Comparison of ENCODE assay signal across 26 mouse cellular contexts in the genomic region with DNA sequence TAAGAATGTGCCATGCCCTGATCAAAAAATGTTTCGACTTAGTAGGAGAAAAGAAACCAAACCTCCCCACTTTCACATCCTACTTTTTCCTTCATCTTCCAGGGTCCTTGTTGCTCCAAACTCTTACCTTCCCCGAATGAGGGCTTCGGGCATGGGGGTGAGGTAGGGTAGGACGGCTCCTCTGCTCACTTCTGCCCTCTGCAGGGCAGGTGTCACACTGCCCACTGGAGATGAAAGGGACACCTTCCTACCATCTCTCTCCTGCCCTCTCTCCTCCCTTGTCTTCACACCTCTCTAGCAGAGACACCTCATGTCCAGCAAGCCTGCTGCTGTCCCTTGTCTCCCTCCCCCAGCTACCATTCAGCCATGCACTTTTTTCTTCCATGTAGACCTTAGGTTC. TPM values are rescaled to one million over a fixed set of nuclear protein-coding genes. Genes with fewer than 3 reads are reported as not detected.
DNase-seq lines count a peak whose midpoint lies in the region; ATAC-seq and TF ChIP-seq lines count a peak whose summit lies in the region.
"Had no signal": no experiment of that assay in that cellular context is flagged by ENCODE, and none has a peak within 500 bp of the region (broad histone marks: within the 10 kb centered on the region; RNA-seq: fewer than 3 reads in every experiment).

No protein-coding gene starts in this region.

- no peak for TF ChIP-seq POLR2A in testis, adult 2 months (IDR thresholded peaks at IDR 0.05; ENCODE audit: control insufficient read depth, low read depth, low read length)

- no peaks in the 10 kb centered on the region for H3K27me3 ChIP-seq in testis, adult 2 months (ENCODE audit: control insufficient read depth, insufficient read depth, low read length)
- H3K27me3 ChIP-seq: midbrain, embryonic 15.5 days; Patski had no signal

- no peaks in the 10 kb centered on the region for H3K36me3 ChIP-seq in testis, adult 2 months (ENCODE audit: control insufficient read depth, insufficient read depth, low read length)
- H3K36me3 ChIP-seq: limb, embryonic 13.5 days; midbrain, embryonic 15.5 days had no signal

- no peak overlapping the region for H3K4me3 ChIP-seq in testis, adult 2 months (ENCODE audit: control insufficient read depth, low read depth, low read length)
- H3K4me3 ChIP-seq: limb, embryonic 13.5 days; megakaryocyte, embryonic 14.5 days; midbrain, embryonic 15.5 days; myocyte had no signal

- no peaks in the 10 kb centered on the region for H3K4me1 ChIP-seq in testis, adult 2 months (ENCODE audit: control insufficient read depth, insufficient read depth, low read length)
- H3K4me1 ChIP-seq: limb, embryonic 13.5 days; midbrain, embryonic 15.5 days had no signal

- TF ChIP-seq CTCF in testis, adult 2 months (IDR thresholded peaks at IDR 0.05; ENCODE audit: control insufficient read depth, insufficient read depth, insufficient replicate concordance, low read depth, low read length), result peak; percentile 51; the same call in 1 of the 2 replicates

- DNase-seq in CD4-positive, CD25-positive, alpha-beta regulatory T cell, adult 2 months (ENCODE audit: low read depth, low spot score), result peak; percentile 57
- DNase-seq in testis, postnatal 14 days (ENCODE audit: low spot score), result no peak
- peak; percentile 61 for DNase-seq in induced T-regulatory cell, adult 2 months (ENCODE audit: low read depth)
- DNase-seq in thymus, postnatal 4 days, result peak; percentile 58
- no peak for DNase-seq in cerebellum, adult 9-11 months
- DNase-seq: adrenal gland, postnatal 25 days; cerebellum, adult 11-12 months; cerebellum, postnatal 25 days; gastrocnemius, postnatal 10 days; heart, adult 18-20 months; heart, postnatal 4 days; kidney, adult 2 months; kidney, postnatal 10 days; liver, postnatal 0 days; lung, postnatal 10 days had no signal

- H3K27ac ChIP-seq in testis, adult 2 months (ENCODE audit: control insufficient read depth, insufficient read depth, low read depth, low read length), result no peak overlapping the region
- H3K27ac ChIP-seq: limb, embryonic 13.5 days; midbrain, embryonic 15.5 days had no signal

- ATAC-seq in CD4-positive, CD25-positive, alpha-beta regulatory T cell, adult 4 months, result no peak
- ATAC-seq in megakaryocyte, adult 5-6 weeks (ENCODE audit: poor library complexity, severe bottlenecking), result no peak
- ATAC-seq: hindbrain, embryonic 16.5 days; liver, postnatal 0 days; midbrain, embryonic 15.5 days; Patski had no signal

RNA-seq across cellular contexts. Expression of a gene that starts 1.0 kb away (rescaled TPM):
- 10 to 100 TPM; 11.5 to 26.5 TPM for polyA plus RNA-seq in CD4-positive, CD25-positive, alpha-beta regulatory T cell, adult 4 months (2017; shearing (Covaris generic))
- polyA plus RNA-seq in testis, adult 2 months (2012; rRNA removed), result 1.5 TPM in 2 replicates
- 1.1 and 2.7 TPM in 2 replicates for total RNA-seq in megakaryocyte, adult 5-6 weeks (2015)
- 1.7 and 2.8 TPM in 2 replicates for total RNA-seq in megakaryocyte, adult 5-6 weeks (2017)
- polyA plus RNA-seq: forebrain, embryonic 11.5 days; heart, embryonic 14.5 days had no signal

Comparison
In these comparisons a context has a peak if more than half of its experiments do, and no peak if none do; other contexts are left out.
1. DNase-seq: peak in CD4-positive, CD25-positive, alpha-beta regulatory T cell, adult 2 months (single experiment), induced T-regulatory cell, adult 2 months (single experiment) and thymus, postnatal 4 days (single experiment); none in testis, postnatal 14 days (single experiment) and cerebellum, adult 9-11 months (single experiment).